Mouse (Mus musculus) right cerebral cortex, postnatal 4 days (tissue): ENCODE results near the gene Gm9268.
"Not testable (repeated sequence)": the region's sequence is repeated elsewhere in the genome, so short reads cannot be mapped to it uniquely, and the experiment has no call there.

Experiments used
- DNase-seq: peaks from one replicate; pipeline ENCODE4 v3.0.0-alpha.2; 2022

Gm9268 gene

DNA sequence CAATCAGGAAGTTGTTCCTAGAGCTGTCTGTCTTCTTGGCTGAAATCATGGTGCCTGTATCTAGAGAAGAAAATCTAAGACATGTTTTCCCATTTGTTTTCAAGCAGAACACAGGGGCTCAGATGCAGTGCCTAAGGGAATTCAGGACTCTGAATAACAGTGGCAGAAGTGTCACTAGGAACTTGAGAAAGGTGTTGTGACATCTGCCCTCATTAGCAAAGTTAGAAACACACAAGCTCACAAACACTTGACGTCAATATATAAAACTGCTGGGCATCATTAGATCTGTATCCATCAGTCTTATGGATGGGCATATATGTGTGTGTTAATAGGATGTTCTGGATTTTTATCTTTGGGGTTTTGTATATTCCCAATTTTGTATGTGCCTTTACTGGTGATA lies at the start of gene Gm9268:
Gene Gm9268, plus strand, starts transcription at position 301 of the 400 bp plus-strand sequence.
- not testable (repeated sequence) for DNase-seq

DNA sequence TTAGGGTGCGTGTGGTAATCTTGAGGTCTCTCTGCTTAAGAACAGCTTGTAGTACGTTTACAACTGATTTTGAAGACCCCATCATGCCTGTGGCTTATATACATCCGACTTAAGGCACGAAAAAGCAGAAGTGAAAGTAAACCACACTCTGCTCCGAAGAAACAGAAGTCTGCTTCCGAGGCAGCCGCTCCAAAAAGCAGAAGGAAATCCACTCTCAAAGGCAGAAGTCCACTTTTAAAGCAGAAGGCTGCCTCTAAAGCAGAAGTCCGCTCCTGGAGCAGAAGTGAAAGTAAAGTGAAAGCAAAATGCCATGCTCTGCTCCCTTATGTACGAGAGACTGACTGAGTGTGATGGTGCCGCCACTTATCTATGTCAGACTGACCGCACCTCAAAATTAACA lies 38.5 kb upstream of the Gm9268 start:
- no peak for DNase-seq

DNA sequence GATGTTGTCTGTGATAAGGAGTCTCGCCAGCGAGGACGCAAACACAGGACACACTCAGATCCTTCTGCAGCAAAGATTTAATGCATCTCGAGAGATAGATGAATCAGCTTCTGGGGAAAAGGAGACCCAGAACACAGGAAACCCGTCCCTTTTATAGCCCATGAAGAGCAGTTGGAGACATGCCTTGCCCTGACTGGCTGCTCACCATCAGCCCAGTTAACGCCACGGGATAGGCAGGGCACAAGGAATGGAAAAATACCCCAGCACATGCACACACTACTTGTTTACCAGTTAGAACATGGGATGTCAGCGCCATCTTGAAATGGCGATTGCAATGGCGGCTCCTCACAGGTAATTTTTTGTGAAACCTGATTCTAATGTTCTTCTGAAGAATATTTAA lies 37.8 kb upstream of the Gm9268 start:
- no peak for DNase-seq

GRCm38 (mm10) chr7:43077831-43078230 lies 59.3 kb downstream of the Gm9268 start:
- no peak for DNase-seq
